Mouse (Mus musculus) kidney, postnatal 4 days (tissue): ENCODE measurements around the gene Tnfsf13.

Source experiments
- DNase-seq, 2 experiments: peaks; one replicate each; pipeline ENCODE4 v3.0.0; 2021; ENCODE audit warnings: mixed read lengths in 2 of 2

Tnfsf13 gene

DNA sequence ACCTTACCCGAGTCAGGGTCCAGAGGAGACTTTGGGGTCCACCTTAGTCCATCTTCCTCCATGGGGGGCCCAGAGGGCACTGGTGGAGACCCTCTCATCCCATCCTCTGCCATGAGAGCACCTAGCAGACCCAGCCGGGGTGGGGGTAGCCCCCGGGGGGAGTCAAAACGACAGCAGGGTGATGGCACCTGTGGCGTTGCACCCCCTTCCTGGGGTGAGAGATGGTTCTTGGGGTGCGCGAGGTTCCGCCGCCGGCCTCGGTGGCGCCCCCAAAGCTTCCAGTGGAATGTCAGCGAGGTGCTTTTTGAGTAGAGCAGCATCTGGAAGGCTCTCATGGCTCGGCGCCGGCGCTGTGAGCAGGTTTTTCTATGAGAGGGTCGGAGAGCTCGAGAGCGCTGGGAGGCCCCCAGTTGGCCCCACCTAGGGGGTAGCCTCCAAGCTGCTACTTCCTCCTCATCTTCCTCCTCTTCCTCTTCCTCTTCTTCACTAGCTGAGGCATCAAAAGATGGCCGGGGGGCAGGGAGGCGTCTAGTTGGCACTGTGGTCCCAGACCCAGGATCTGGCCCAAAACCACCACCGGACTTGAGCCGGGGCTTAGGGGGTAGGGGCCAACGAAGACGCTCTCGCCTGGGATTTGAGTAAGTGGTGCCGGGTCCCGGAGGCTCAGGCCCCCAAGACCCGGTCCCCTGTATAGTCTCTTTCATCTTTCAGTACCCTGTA is 5.3 kb downstream of the Tnfsf13 start:
- no peak for DNase-seq

DNA sequence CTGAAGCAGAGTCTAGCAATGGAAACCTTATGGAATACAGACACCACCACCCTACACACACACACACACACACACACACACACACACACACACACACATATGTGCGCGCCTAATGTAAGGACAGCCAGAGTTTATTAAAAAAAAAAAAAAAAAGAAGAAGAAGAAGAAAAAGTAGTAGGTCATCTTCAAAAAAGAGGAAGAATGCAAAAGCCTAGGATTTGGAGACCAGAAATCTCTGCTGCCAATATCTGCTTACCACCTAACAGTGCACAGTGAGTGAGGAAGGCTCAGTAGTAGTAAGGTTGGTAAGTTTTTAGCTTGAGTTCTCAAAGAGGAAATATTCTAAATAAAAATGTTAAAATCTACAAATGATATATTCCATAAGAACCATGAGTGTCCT is 6.4 kb downstream of the Tnfsf13 start:
- no peak for DNase-seq

DNA sequence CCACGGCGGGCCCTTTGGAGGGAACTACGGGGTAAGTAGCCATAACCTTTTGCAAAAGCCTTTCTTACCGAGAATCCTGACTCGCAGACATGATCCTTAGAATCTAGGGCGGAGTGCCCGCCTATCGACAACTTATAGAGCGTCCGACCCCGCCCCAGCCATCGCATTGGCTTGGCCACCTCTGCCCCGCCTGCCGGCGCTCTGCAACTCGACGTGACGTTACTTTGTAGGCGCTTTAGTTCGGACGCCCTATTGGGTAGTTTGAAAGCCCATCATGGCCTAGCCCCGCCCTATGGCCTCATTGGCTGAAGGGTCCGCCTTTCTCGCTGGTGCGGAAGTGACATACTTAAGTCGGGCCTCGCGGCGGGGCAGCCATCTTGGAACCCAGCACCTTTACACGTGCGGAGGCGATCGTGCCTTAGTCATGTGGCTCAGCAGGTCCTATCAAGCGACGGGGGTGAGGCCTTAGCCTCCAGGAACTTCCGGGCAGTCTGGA is 13.3 kb downstream of the Tnfsf13 start, which contains the start of gene Eif4a1:
Gene Eif4a1, minus strand, starts transcription at position 213 of the 496 bp plus-strand sequence.
- DNase-seq = peak; percentile 100

DNA sequence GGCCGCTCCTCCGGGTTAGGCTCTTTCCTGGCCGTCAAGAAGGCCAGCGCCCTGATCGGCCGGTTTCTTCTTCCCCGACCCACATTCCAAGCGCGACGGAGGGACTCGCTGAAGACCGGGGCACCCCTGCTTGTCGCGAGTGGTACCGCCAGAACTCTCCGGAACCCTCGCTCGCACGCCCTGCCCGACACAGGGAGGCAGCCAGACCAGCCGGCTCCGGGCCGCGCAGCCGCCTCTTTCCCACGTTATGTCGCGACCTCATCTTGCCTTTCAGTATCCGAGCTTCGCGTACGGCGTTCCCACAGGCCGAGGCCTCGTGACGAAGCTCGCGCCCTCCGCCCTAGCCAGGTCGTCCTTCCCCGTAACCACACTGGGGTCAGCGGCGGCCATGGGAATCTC is 13.9 kb downstream of the Tnfsf13 start:
- DNase-seq = no peak

DNA sequence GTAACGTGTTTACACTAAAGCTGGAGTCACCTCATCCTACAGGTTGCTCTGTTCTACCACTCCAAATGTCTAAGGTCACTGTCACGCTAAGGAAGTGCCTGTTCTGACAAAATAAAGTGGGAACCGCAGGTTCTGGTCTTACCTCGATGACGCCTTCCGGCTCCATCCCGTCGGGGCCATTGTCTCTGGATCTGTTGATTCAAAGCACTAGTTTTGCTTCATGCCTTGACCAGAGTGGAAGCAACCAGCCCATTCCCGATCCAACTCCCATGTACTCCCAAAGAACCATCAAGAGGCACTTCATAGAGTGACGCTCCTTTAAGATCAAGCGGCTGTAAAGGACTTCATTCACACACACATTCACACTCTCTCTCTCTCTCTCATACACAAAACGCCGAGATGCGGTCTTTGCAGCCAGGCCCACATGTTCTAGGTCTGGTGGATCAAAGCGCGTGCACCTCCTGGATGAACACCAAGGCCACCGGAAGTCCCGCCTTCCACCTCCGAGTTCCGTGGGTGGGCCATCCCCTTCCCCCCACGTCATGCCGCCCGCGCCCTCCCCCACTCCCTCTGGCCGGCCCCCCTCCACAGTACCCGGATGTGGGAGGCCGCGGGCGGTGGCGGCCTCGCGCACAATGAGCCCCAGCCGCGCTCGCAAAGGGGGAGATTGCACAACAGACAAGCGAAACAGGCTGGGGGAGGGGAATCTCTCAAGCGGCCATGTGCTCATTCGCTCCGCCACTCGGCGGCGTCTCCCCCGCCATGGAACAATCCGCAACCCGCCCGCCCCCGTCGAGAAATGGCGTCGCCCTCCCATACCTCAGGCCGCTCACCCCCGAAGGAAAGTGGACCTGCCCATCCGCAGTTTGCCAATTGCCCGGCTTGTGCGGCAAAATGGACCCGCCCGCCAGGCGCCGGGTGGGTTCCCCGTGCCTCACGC is 14.5 kb downstream of the Tnfsf13 start:
- DNase-seq = peak; percentile 97 to 98

DNA sequence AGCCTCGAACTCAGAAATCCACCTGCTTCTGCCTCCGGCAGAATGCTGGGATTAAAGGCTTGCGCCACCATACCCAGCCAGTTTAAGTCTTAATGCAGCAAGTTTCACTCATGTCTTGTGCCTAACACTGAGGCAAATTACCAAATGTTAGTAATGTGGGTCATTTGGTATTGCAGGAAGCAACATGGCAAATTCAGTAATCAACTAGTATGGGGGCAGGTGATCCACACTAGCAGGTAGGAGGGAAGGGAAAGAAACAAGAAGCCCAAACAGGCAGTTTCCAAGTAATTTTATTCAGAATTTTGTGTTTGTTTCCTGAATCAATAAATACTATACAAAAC is 18.9 kb downstream of the Tnfsf13 start:
- no peak for DNase-seq

DNA sequence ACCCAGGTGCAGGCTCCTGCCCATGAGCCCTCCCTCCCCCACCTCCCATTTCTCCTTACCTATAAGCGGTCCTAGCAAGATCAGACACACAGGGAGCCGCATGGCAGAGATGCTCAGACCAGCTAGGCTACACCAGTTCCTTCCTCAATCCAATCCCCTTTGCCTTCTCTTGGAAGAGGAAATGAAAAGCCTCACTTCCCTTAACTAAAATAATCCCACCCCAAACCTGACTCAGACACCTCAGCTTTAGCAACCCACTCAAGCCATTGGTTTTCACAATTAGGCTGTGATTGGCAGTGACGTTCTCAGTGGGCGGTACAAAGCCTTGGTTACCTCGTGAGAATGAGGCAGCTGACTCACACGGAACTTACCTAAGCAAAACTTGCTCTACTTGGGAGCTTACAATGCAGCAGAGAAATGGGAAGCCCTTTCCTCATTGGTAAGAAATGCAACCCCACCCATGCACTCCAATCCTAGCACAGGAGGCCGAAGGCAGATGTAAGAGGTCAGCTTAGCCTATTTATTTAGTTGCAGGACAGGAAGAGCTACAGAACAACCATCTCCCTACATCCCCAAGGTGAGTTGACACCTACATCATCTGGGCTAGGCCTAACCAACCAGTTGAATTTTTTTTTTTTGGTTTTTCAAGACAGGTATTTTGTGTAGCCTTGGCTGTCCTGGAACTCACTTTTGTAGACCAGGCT is 19.5 kb downstream of the Tnfsf13 start, which contains the start of gene Cd68:
Gene Cd68, minus strand, starts transcription at position 193 of the 704 bp plus-strand sequence.
- peak; percentile 55 to 63 for DNase-seq

DNA sequence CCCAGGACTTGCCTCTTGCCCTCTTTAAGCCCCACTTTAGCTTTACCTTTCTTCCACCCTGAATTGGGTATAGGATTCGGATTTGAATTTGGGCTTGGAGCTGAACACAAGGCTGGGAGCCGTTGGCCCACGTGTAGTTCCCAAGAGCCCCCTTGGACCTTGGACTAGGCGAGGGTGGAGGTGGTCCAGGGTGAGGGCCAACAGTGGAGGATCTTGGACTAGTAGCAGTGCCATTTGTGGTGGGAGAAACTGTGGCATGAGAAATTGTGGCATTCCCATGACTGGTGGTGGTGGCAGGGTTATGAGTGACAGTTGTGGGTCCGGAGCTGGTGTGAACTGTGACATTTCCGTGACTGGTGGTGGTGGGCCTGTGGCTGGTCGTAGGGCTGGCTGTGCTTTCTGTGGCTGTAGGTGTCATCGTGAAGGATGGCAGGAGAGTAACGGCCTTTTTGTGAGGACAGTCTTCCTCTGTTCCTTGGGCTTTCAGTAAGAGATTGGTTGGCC is 20.1 kb downstream of the Tnfsf13 start:
- peak in 1 of 2 experiments; percentile 23 for DNase-seq

DNA sequence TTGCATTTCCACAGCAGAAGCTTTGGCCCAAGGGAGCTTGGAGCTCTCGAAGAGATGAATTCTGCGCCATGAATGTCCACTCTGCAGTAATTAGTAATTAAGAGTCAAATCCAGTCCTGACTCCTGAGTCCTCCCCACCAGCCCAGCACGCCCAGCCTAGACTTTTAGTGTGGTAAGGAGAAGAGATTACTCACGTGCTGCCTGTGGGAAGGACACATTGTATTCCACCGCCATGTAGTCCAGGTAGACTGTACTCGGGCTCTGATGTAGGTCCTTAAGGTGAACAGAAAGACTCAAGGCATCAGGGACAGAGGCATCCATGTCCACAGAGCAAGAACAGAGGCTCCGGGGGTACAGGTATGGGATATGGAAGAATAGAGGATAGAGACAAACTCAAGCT is 20.7 kb downstream of the Tnfsf13 start:
- DNase-seq = no peak

DNA sequence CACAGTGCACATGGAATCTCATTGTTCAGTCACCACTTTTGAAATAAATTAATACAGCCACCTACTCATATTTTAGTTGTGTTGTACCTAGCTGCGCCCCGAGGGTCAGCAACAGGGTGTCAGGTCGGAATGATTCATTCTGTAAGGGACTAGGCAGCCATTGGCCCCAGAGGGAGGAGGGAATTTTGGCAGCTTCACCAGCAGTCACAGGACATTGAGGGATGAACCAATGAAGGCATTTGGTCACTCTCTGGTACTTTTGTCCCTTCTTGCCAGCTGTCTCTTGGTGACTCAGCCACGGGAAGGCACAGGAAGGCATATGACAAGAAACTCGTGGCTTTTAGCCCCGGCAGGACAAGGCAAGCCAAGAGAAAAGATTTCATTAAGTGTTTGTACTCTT is 21.8 kb downstream of the Tnfsf13 start:
- no peak for DNase-seq

DNA sequence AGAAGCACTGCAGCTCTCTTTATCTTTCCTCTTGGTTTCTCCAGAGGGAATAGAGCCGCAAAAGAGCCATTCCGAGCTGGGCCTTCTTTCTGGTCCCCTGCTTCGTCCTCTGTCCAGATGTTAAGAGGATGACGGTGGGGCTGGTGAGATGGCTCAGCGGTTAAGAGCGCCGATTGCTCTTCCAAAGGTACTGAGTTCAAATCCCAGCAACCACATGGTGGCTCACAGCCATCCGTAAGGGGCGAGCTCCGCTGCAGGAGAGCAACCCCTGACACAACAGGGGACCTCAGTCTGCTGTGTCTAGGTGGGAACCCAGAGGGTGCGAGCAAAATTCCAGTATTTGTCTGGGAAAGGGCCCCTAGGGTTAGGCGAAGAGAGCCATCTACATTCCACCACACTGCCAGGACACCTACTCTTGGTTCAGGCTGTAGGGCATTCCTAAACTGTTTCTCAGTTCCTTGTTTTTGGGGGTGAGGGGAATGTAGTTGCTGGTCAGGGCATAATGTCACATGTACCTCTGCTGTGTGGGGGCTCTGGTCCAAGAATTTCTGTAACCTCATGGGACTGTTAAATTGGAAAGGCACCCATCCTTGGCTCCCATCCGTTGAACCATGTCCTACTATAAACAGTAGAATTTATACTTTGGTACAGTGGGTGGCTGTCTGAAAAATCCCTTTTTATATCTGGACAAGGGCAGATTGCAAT is 22.5 kb downstream of the Tnfsf13 start:
- no peak for DNase-seq

DNA sequence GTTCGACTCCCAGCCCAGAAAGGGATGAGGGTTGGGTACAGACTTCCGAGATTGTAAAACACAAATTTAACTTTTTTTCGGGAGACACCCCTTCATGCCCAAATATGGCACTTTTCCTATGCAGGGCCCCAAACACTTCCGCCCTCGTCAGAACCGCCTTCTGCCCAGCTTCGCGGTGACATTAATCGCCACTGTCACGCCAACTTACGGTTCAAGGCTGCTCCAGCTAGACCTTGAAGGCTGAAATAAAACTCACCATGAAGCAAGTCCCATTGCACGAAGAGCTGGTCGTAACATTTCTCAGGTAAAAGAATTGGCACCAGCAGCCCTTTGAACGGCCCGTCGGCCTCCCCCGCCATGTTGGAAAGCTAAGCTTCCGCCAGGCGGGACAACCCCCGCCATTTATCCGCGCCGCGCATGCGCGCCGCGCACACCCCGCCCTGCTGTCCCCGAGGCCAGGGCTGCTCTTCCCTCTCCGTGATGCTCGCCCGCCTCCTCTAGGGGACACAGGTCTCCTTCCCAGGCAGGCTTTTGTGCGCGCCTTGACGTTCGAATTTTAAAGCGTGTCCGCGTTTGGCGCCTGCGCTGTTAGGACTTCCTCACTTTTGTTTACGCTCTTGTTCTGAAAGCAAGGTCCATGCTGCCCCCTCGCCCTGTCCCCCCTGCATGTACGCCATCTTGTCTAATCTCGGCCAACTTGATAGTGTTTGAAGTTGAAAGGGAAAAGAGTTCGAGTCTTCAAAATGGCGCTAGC is 23.2 kb downstream of the Tnfsf13 start, which contains the start of gene Mpdu1:
Gene Mpdu1, minus strand, starts transcription at position 430 of the 754 bp plus-strand sequence.
- peak; percentile 94 to 97 for DNase-seq

DNA sequence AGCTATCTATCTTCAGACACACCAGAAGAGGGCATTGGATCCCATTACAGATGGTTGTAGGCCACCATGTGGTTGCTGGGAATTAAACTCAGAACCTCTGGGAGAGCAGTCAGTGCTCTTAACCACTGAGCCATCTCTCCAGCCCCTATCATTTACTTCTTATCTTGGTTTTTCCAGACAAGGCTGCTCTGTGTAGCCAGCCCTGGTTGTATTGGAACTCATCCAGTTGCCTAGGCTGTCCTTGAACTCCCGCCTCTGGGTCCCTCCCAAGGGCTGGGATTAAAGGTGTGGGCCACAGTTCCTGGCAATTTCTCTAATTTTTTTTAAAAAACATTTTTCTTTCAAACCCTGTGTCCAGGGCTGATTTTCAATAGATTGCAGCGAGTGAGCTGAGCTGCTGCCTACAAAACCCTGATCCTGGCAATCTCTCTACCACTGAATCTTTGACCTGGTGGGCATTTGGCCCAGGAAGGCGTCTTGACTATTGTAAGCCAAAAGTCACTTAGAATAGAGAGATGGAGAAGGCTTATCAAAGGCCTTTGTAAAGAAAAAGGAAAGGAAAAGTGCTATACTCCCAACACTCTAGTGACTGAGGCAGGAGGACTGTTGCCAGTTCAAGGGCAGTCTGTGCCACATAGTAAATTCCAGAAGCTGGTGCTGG is 24.2 kb downstream of the Tnfsf13 start:
- no peak for DNase-seq

DNA sequence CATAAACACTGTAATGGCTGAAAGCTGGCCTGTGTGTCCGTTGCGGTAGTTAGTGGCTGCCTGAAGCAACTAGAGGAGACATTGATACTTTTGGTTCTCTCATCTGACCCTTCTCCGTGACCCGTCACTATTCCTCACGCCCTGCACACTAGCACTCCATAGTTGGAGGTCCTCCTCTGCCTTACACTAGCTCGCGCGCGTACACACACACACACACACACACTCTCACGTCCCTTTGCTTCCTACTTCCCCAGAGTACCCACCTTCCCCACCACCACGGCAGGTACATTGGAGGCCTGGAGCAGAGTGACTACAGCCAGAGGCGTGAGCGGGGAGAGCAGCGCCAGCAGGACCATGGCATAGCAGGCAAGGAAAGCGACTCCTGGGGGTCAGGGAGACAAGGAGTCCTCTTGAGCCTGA is 28.1 kb downstream of the Tnfsf13 start:
- peak in 1 of 2 experiments; percentile 9 for DNase-seq

DNA sequence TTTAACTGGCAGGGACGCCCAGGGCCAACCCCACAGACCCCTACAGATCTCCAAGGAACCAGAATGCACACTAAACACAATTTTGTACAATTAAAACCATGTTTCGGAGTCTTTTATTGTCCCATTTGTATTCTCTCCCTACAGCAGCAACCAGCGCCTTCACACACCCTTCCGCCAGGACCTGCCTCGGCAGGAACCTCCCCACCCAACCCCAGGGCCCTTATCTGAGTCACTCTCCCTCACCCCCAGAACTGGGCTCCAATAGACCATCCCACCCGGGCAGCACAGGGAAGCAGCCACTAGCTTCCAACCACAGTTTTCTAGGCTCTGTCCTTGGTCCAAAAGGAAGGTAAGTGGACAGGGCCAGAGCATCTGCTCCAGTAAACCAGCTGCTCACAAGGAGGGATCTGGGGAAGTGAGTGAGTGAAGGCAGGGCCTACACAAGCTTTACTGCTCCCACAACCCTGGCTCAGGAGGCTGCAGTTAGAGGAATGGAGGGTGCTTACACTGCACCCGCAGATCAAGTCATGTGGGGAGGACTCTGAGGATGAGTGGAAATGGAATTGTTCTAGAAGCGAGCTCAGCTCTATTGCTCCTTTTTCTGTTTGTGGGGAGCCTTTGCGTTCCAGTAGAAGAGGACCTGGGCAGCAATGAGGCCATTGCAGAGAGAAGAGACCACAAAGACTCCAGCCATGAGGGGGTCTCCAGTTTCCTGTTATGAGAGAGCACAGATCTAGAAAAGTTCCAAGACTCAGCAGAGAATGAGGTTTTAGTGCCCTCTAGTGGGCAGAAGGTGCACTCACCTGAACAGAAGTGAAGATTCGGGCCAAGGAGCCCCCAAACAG is 28.7 kb downstream of the Tnfsf13 start:
- peak; percentile 67 to 73 for DNase-seq

DNA sequence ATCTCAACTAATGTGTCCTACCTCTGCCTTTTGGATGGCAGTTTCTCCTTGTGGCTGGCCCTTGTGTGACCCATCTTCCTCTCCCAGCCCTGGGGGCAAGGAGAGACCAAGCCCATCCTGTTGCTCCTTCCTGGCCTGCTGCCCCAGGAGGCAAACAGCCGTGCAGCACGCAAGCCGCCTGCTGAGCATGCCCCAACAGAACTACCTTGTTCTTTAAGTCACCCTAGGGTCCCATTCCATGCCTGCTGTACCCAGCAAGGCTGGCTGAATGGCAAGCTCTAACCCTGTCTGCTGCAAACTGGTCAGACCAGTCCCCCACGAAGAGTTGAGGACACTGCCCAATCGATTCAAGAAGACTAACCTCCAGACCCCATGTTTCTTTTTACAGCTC is 29.5 kb downstream of the Tnfsf13 start:
- peak in 1 of 2 experiments; percentile 14 for DNase-seq

DNA sequence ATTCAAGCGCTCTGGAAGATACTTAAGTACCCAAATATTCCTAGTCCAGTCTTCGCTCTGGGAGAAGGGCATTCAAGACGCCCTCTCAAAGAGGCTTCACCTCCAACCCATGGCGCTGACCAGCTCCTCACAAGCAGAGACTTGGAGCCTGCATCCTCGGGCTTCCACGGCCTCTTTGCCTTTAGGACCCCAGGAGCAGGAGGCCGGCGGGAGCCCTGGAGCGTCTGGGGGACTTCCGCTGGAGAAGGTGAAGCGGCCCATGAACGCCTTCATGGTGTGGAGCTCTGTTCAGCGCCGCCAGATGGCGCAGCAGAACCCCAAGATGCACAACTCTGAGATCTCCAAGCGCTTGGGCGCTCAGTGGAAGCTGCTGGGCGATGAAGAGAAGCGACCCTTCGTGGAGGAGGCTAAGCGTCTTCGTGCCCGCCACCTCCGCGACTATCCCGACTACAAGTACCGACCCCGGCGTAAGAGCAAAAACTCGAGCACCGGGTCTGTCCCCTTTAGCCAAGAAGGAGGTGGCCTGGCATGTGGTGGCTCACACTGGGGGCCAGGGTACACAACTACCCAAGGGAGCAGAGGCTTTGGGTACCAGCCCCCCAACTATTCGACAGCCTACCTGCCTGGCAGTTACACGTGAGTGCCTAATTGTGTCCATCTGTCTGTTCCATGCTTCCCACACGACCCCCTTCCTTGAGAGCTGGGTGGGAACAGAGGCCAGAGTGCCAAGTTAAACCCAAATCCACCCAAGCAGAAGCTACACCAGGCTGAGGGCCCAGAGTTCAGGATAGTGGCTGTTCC is 30.1 kb downstream of the Tnfsf13 start, which contains the start of gene Sox15:
Gene Sox15, plus strand, starts transcription at position 51 of the 801 bp plus-strand sequence.
- DNase-seq = peak; percentile 85 to 91

DNA sequence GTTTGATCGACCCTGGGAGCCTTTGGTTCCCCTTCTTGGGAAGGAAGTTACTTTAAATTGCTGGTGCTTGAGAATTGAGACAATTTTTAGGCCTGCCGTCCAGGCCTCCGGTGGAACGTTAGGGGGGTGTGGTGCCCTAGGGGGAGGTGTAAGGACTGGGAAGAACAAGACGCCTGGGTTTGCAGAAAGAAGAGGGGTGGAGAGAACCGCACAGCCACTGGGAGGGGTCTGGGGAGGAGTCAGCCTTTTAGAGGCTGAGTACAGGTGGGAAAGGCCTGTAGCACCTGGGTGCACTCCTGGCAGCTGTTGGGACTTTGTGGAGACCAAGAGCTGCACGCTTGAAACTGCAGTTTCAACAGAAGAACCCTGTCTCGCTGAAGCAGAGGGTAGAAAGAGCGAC is 30.8 kb downstream of the Tnfsf13 start:
- peak; percentile 23 to 35 for DNase-seq

DNA sequence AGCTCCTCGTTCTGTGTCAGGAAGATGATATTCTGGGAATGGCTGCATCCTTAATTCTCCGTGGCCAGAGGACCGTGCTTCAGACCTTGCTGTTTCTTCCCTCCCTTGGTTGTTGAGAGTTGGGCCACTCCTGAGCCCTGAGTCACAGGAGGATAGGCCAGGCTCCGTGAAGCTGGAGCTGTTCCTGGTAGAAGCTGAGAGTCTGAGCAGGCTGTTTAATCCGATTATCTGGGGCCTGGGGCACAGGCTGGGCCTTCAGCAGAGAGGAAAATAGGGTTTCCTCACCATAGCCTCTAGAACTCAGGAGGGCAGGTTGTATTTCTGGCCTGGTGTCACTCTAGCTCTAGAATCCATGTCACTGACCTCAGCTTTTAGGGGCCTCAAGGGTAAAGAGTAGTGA is 32.2 kb downstream of the Tnfsf13 start:
- DNase-seq = no peak
